Mouse (Mus musculus) CH12.LX (cell line): ENCODE data around the gene Tmem59l. TPM values are rescaled to one million over a fixed set of nuclear protein-coding genes. Genes with fewer than 3 reads are reported as not detected.

Experiments
- DNase-seq: peaks from one replicate; pipeline ENCODE4 v3.0.0-alpha.2; 2013; ENCODE audit errors: extremely low read depth
- H3K27ac ChIP-seq: 2 replicates; pipeline ENCODE4 v1.5.1; 2012; ENCODE audit warnings: low read depth, mild to moderate bottlenecking, control low read depth, moderate library complexity; ENCODE audit not compliant: insufficient read depth
- H3K27me3 ChIP-seq: replicated peaks from 2 replicates; pipeline ENCODE3; 2012; ENCODE audit warnings: inconsistent platforms
- H3K36me3 ChIP-seq, 2 experiments: replicated peaks in 1 of 2; 2 replicates each; pipeline versions ENCODE3 to v1.6.1; 2012; ENCODE audit warnings: inconsistent platforms in 1 of 2, low read length in 1 of 2, mild to moderate bottlenecking in 1 of 2, mixed read lengths in 1 of 2, moderate library complexity in 1 of 2; ENCODE audit not compliant: control insufficient read depth in 1 of 2, insufficient read depth in 1 of 2
- H3K4me1 ChIP-seq, 2 experiments: 2 replicates each; pipeline ENCODE4 v1.6.1; 2012; ENCODE audit warnings: inconsistent platforms in 1 of 2, moderate library complexity in 1 of 2; ENCODE audit not compliant: insufficient read depth in 2 of 2, control insufficient read depth in 1 of 2
- H3K4me2 ChIP-seq: 2 replicates; pipeline ENCODE4 v1.6.1; 2012; ENCODE audit warnings: low read depth, mild to moderate bottlenecking, control low read depth; ENCODE audit not compliant: poor library complexity, insufficient read depth, severe bottlenecking
- H3K4me3 ChIP-seq, 3 experiments: fragments of 150-350 bp in 1 of 3; sonication (generic) in 1 of 3; replicated peaks in 1 of 3; 2 replicates each; pipeline versions ENCODE3 to v1.5.1; 2011 to 2012; ENCODE audit warnings: low read depth in 2 of 3, low read length in 2 of 3, mild to moderate bottlenecking in 2 of 3, moderate library complexity in 2 of 3, control low read depth in 1 of 3, improper control_type of control experiment in 1 of 3, inconsistent platforms in 1 of 3, mixed read lengths in 1 of 3; ENCODE audit not compliant: poor library complexity in 1 of 3
- H3K79me2 ChIP-seq: replicated peaks from 2 replicates; pipeline ENCODE4 v1.6.1; 2012; ENCODE audit warnings: mild to moderate bottlenecking, moderate library complexity; ENCODE audit not compliant: control insufficient read depth, poor library complexity, insufficient read depth, severe bottlenecking; ENCODE audit errors: extremely low read depth
- H3K9ac ChIP-seq: 2 replicates; pipeline ENCODE4 v1.6.1; 2012; ENCODE audit warnings: low read depth, mild to moderate bottlenecking, control low read depth, moderate library complexity; ENCODE audit not compliant: insufficient read depth
- H3K9me3 ChIP-seq: replicated peaks from 2 replicates; pipeline ENCODE3; 2012; ENCODE audit warnings: low read length, inconsistent platforms, mixed read lengths
- BHLHE40 ChIP-seq: IDR thresholded peaks from 2 replicates; pipeline ENCODE4 v1.6.1; 2011; ENCODE audit warnings: mild to moderate bottlenecking, low read depth, low read length, improper control_type of control experiment
- CHD1 ChIP-seq: IDR thresholded peaks from 2 replicates; pipeline ENCODE4 v1.6.1; 2012; ENCODE audit warnings: low read depth, low read length, improper control_type of control experiment, inconsistent platforms
- CHD2 ChIP-seq: IDR thresholded peaks from 2 replicates; pipeline ENCODE4 v1.6.1; 2011; ENCODE audit warnings: low read length, improper control_type of control experiment
- CTCF ChIP-seq, 2 experiments: IDR thresholded peaks in 1 of 2; conservative IDR thresholded peaks in 1 of 2; 2 replicates each; pipeline ENCODE4 v1.5.1; 2011 to 2012; ENCODE audit warnings: low read depth in 2 of 2, low read length in 2 of 2, improper control_type of control experiment in 1 of 2, inconsistent platforms in 1 of 2, mild to moderate bottlenecking in 1 of 2, moderate library complexity in 1 of 2
- ELF1 ChIP-seq: IDR thresholded peaks from 2 replicates; pipeline ENCODE4 v1.6.1; 2014; ENCODE audit warnings: low read depth, mild to moderate bottlenecking, inconsistent platforms, low read length, improper control_type of control experiment
- EP300 ChIP-seq: IDR thresholded peaks from 2 replicates; pipeline ENCODE4 v1.6.1; 2011; ENCODE audit warnings: low read length, improper control_type of control experiment
- GABPA ChIP-seq: IDR thresholded peaks from 2 replicates; pipeline ENCODE4 v1.6.1; 2012; ENCODE audit warnings: low read depth, low read length, improper control_type of control experiment, inconsistent platforms; ENCODE audit not compliant: insufficient replicate concordance
- HCFC1 ChIP-seq: IDR thresholded peaks from 2 replicates; pipeline ENCODE4 v1.6.1; 2012; ENCODE audit warnings: low read depth, mild to moderate bottlenecking, inconsistent platforms, low read length, improper control_type of control experiment
- IRF4 ChIP-seq: IDR thresholded peaks from 2 replicates; pipeline ENCODE4 v1.6.1; 2014; ENCODE audit warnings: low read depth, mild to moderate bottlenecking, inconsistent platforms, low read length, improper control_type of control experiment
- JUN ChIP-seq: IDR thresholded peaks from 2 replicates; pipeline ENCODE4 v1.6.1; 2011; ENCODE audit warnings: low read depth, mild to moderate bottlenecking, low read length, improper control_type of control experiment, moderate library complexity; ENCODE audit not compliant: insufficient read depth
- MAFK ChIP-seq: IDR thresholded peaks from 2 replicates; pipeline ENCODE4 v1.6.1; 2011; ENCODE audit warnings: low read length, improper control_type of control experiment; ENCODE audit not compliant: insufficient replicate concordance
- MAX ChIP-seq: IDR thresholded peaks from 2 replicates; pipeline ENCODE4 v1.6.1; 2011; ENCODE audit warnings: low read length, improper control_type of control experiment
- MAZ ChIP-seq: IDR thresholded peaks from 2 replicates; pipeline ENCODE4 v1.6.1; 2012; ENCODE audit warnings: low read depth, mild to moderate bottlenecking, inconsistent platforms, low read length, improper control_type of control experiment, moderate library complexity
- MEF2A ChIP-seq: IDR thresholded peaks from 2 replicates; pipeline ENCODE4 v1.6.1; 2014; ENCODE audit warnings: low read depth, mild to moderate bottlenecking, inconsistent platforms, low read length, improper control_type of control experiment, borderline replicate concordance
- MXI1 ChIP-seq: IDR thresholded peaks from 2 replicates; pipeline ENCODE4 v1.6.1; 2011; ENCODE audit warnings: mild to moderate bottlenecking, low read depth, low read length, improper control_type of control experiment
- MYC ChIP-seq: IDR thresholded peaks from 2 replicates; pipeline ENCODE4 v1.6.1; 2011; ENCODE audit warnings: low read depth, mild to moderate bottlenecking, improper control_type of control experiment, low read length
- NRF1 ChIP-seq: IDR thresholded peaks from 2 replicates; pipeline ENCODE4 v1.6.1; 2014; ENCODE audit warnings: low read depth, mild to moderate bottlenecking, inconsistent platforms, low read length, improper control_type of control experiment, moderate library complexity
- POLR2A ChIP-seq: IDR thresholded peaks from 2 replicates; pipeline ENCODE4 v1.6.1; 2011; ENCODE audit warnings: low read depth, mild to moderate bottlenecking, improper control_type of control experiment, low read length
- POLR2AphosphoS2 ChIP-seq: IDR thresholded peaks from 2 replicates; pipeline ENCODE4 v1.6.1; 2011; ENCODE audit warnings: low read depth, low read length, improper control_type of control experiment
- RAD21 ChIP-seq: IDR thresholded peaks from 2 replicates; pipeline ENCODE4 v1.6.1; 2011; ENCODE audit warnings: low read depth, mild to moderate bottlenecking, low read length, improper control_type of control experiment, moderate library complexity
- RCOR1 ChIP-seq: conservative IDR thresholded peaks from 2 replicates; pipeline ENCODE4 v1.6.1; 2012; ENCODE audit warnings: low read depth, mild to moderate bottlenecking, inconsistent platforms, low read length, improper control_type of control experiment
- SIN3A ChIP-seq: IDR thresholded peaks from 2 replicates; pipeline ENCODE4 v1.6.1; 2012; ENCODE audit warnings: low read length, improper control_type of control experiment, inconsistent platforms
- TCF12 ChIP-seq: IDR thresholded peaks from 2 replicates; pipeline ENCODE4 v1.6.1; 2014; ENCODE audit warnings: low read depth, mild to moderate bottlenecking, inconsistent platforms, low read length, improper control_type of control experiment
- UBTF ChIP-seq: IDR thresholded peaks from 2 replicates; pipeline ENCODE4 v1.6.1; 2012; ENCODE audit warnings: low read depth, mild to moderate bottlenecking, inconsistent platforms, low read length, improper control_type of control experiment, moderate library complexity
- USF1 ChIP-seq: IDR thresholded peaks from 2 replicates; pipeline ENCODE4 v1.6.1; 2014; ENCODE audit warnings: low read depth, mild to moderate bottlenecking, inconsistent platforms, low read length, improper control_type of control experiment
- USF2 ChIP-seq: conservative IDR thresholded peaks from 2 replicates; pipeline ENCODE4 v1.6.1; 2011; ENCODE audit warnings: low read depth, low read length, improper control_type of control experiment
- ZC3H11A ChIP-seq: IDR thresholded peaks from 2 replicates; pipeline ENCODE4 v1.6.1; 2012; ENCODE audit warnings: low read depth, mild to moderate bottlenecking, inconsistent platforms, low read length, improper control_type of control experiment
- ZKSCAN1 ChIP-seq: IDR thresholded peaks from 2 replicates; pipeline ENCODE4 v1.6.1; 2012; ENCODE audit warnings: low read depth, inconsistent platforms, low read length, improper control_type of control experiment, borderline replicate concordance
- ZMIZ1 ChIP-seq: IDR thresholded peaks from 2 replicates; pipeline ENCODE4 v1.6.1; 2012; ENCODE audit warnings: low read depth, mild to moderate bottlenecking, inconsistent platforms, low read length, improper control_type of control experiment
- ZNF384 ChIP-seq: IDR thresholded peaks from 2 replicates; pipeline ENCODE4 v1.6.1; 2012; ENCODE audit warnings: low read depth, low read length, improper control_type of control experiment, inconsistent platforms
- dilution Hi-C: fragments of 300-500 bp; cut with MboI; formaldehyde crosslinking; loops from 2 replicates; pipeline ENCODE4 v1.14.3; 2020; ENCODE audit warnings: low sequenced_read_pairs; ENCODE audit not compliant: extremely low pct_unique_long_range_greater_than_20kb, extremely low pct_ligation_motif_present
- in situ Hi-C: fragments of 300-500 bp; cut with MboI; formaldehyde crosslinking; loops from 3 replicates; pipeline ENCODE4 v1.14.3; 2019; ENCODE audit warnings: low sequenced_read_pairs, low pct_ligation_motif_present, low pct_unique_long_range_greater_than_20kb, mixed read lengths
- polyA plus RNA-seq: library from polyadenylated mRNA; unstranded; fragments of >175 nt; gene quantifications from 2 replicates; pipeline ENCODE4 v1.2.1, GENCODE M21; 2012; ENCODE audit warnings: low read depth; ENCODE audit not compliant: insufficient read length
- total RNA-seq, 2 experiments: library from RNA; depleted of rRNA; stranded (reverse); fragments of 300-350 nt in 1 of 2; fragments of >200 nt in 1 of 2; gene quantifications; 2 replicates each; pipeline ENCODE4 v1.2.3; 2012 to 2014

Gene Tmem59l
- total and polyA plus RNA-seq, 3 experiments = not detected

- peaks cover 0 to 11% of the 10 kb centered on the region in 2 experiments; a peak in 2 of 4 replicates for H3K4me1 ChIP-seq
- no peak for DNase-seq
- peaks cover 84% of the 10 kb centered on the region for H3K27me3 ChIP-seq
- TF ChIP-seq IRF4 = no peak
- TF ChIP-seq POLR2AphosphoS2 = no peak
- TF ChIP-seq USF1 = no peak
- no peak for TF ChIP-seq ZNF384
- TF ChIP-seq USF2 = no peak
- TF ChIP-seq, all 38 proteins: peak for 0
- Histone ChIP-seq H3K27ac (no peak overlapping the region), H3K4me2 (no peak overlapping the region), H3K79me2 (no peaks in the 10 kb centered on the region), H3K9ac (no peak overlapping the region), H3K9me3 (no peaks in the 10 kb centered on the region), H3K4me3 (no peak overlapping the region), H3K36me3 (no peaks in the 10 kb centered on the region)
- in situ Hi-C loops (no loop called here), dilution Hi-C loops (no loop called here)
These were observed 5.2 kb downstream of the Tmem59l start for GRCm38 (mm10) chr8:70481908-70482307.

- Histone ChIP-seq H3K27ac (peak overlapping the region; percentile 8; the same call in 1 of the 2 replicates), H3K9ac (no peak overlapping the region; the same call in 1 of the 2 replicates)
- DNase-seq = peak; percentile 92
- TF ChIP-seq EP300 (no peak), MAX (0 out of 2 replicates have a peak, but pooled peaks have one; percentile 4), CHD2 (0 out of 2 replicates have a peak, but pooled peaks have one; percentile 18), RCOR1 (no peak), CTCF (conservative IDR thresholded peaks at IDR 0.05 in 1 of 2, IDR thresholded peaks at IDR 0.05 in 1 of 2; ENCODE audit: low read depth in 2 of 2, low read length in 2 of 2) (no peak), SIN3A (no peak; the same call in 1 of the 2 replicates), MXI1 (peak; percentile 31), TCF12 (no peak), ZNF384 (0 out of 2 replicates have a peak, but pooled peaks have one; percentile 11), NRF1 (0 out of 2 replicates have a peak, but pooled peaks have one; percentile 15), ZKSCAN1 (no peak), ELF1 (peak; percentile 39; the same call in 1 of the 2 replicates), POLR2A (peak; percentile 78), UBTF (no peak), RAD21 (no peak), ZMIZ1 (peak; percentile 97), CHD1 (no peak), MAFK (no peak), BHLHE40 (0 out of 2 replicates have a peak, but pooled peaks have one; percentile 9), MEF2A (no peak), HCFC1 (0 out of 2 replicates have a peak, but pooled peaks have one; percentile 17), POLR2AphosphoS2 (no peak), JUN (no peak), ZC3H11A (no peak), MAZ (no peak), IRF4 (no peak), MYC (0 out of 2 replicates have a peak, but pooled peaks have one; percentile 26), GABPA (no peak)
These were observed 9.7 kb downstream of the Tmem59l start for GRCm38 (mm10) chr8:70477269-70477982.

More at GRCm38 (mm10) chr8:70477269-70477982, 9.7 kb downstream of the Tmem59l start:
- Histone ChIP-seq H3K4me2 (peak overlapping the region; percentile 72), H3K4me3 (peak overlapping the region; percentile 34 to 76 (median 49)), H3K4me1 (peaks cover 0 to 26% of the 10 kb centered on the region in 2 experiments; a peak in 2 of 4 replicates), H3K79me2 (no peaks in the 10 kb centered on the region), H3K27me3 (peaks cover 41% of the 10 kb centered on the region), H3K36me3 (peaks cover 0 to 17% of the 10 kb centered on the region in 2 experiments), H3K9me3 (no peaks in the 10 kb centered on the region)
- in situ Hi-C loops (no loop called here), dilution Hi-C loops (no loop called here)
